Mouse (Mus musculus): ENCODE measurements around the gene Spef1.
A peak's percentile ranks its signal among the peaks of the same experiment; 100 is the strongest.

DNA sequence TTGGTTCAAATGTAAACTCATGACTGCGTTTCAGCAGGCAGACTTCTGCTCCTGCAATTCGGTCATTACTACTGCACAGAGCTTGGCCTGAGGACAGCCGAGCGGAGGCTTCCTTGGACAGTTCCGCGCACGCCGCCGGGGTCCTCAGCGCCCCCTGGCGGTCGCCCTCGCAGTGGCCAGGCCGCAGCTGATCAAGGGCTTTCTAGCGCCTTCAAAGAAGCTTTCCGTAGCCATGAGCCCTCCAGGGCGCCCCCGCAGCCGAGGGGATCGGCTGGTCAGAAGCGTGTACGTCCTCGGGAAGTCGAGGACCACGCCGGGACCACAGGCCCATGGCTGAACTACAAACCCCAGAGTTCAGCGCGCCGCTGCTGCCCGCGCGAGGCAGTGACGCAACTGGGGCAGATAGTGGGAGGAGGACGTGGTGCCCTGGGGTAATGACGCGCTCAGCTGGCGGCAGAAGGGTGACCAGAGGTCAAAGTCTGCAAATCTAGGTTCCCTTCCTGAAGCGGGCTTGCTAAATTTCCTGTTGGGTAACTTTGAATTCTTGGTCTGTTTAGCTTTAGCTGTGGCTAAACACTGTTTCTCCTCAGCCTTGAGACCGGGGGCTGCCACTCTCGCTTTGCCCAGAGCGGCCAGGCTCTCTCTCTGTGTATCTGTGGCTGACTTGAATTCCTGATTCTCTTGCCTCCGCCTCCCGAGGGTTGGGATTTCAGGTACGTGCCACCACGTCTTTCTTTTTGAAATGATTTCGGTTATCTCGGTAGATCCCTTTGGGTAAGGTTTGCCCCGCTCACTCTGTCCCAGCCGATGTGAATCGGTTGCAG is 23.1 kb upstream of the Spef1 start:
- peak; percentile 24; the same call in 1 of the 2 replicates for TF ChIP-seq POLR2A (IDR thresholded peaks at IDR 0.05; ENCODE audit: low read depth, low read length)
- peak; percentile 99 for TF ChIP-seq CTCF (IDR thresholded peaks at IDR 0.05; ENCODE audit: extremely low read depth, insufficient read length, insufficient replicate concordance, low read depth, low read length)

All from small intestine, adult 2 months (tissue).